Mouse (Mus musculus) lung, adult 2 months (tissue): ENCODE results near the gene Slc35a3.

ENCODE experiments used
- CTCF ChIP-seq: fragments of 200-500 bp; IDR thresholded peaks from 2 replicates; pipeline ENCODE4 v1.5.1; 2011; ENCODE audit warnings: mild to moderate bottlenecking, low read length, control low read depth; ENCODE audit not compliant: insufficient read depth
- POLR2A ChIP-seq: fragments of 200-500 bp; IDR thresholded peaks from 2 replicates; pipeline ENCODE4 v1.6.1; 2011; ENCODE audit warnings: low read depth, mild to moderate bottlenecking, control low read depth, low read length, borderline replicate concordance; ENCODE audit errors: extremely low read depth

DNA sequence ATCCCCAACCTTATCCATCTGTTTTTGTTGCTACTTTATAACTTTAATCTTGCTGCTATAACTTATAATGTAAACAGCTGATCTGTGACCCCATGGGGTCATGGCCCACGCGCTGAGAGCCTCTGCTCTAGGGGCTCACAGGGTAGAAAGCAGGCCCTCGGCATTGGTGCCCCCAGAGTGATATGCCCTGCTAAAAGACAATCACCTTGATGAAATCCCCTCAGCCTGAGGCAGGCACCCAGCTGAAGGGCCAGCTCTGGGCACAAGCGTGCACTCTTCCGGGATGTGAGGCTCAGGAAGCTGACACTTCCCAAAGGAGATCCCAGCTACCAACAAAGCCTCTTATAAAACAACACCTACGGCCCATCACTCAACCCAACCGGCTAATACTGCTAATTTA lies 74.1 kb downstream of the Slc35a3 start:
- no peak for TF ChIP-seq CTCF
- no peak for TF ChIP-seq POLR2A
